Mouse (Mus musculus) liver, embryonic 13.5 days (tissue): ENCODE data around the gene Comt. TPM values are rescaled to one million over a fixed set of nuclear protein-coding genes. Genes with fewer than 3 reads are reported as not detected.

Source experiments
- ATAC-seq: fragments of 200-750 bp; cut with Nextera tagmentation; 2 replicates; pipeline ENCODE4 v1.8.0; 2017; ENCODE audit warnings: low read depth, mild to moderate bottlenecking, moderate number of reproducible peaks, moderate library complexity
- DNase-seq: peaks from one replicate; pipeline ENCODE4 v3.0.0; 2022
- H3K27ac ChIP-seq: fragments of 300-500 bp; sonication (generic); 2 replicates; pipeline ENCODE4 v1.5.1; 2015; ENCODE audit warnings: moderate library complexity, mild to moderate bottlenecking, inconsistent platforms
- H3K27me3 ChIP-seq: fragments of 300-500 bp; sonication (generic); 2 replicates; pipeline ENCODE4 v1.6.1; 2015; ENCODE audit warnings: mild to moderate bottlenecking, inconsistent platforms
- H3K36me3 ChIP-seq: fragments of 300-500 bp; sonication (generic); 2 replicates; pipeline ENCODE4 v1.6.1; 2015; ENCODE audit warnings: mild to moderate bottlenecking, inconsistent platforms
- H3K4me1 ChIP-seq: fragments of 300-500 bp; sonication (generic); replicated peaks from 2 replicates; pipeline ENCODE4 v1.6.1; 2015; ENCODE audit warnings: inconsistent platforms
- H3K4me2 ChIP-seq: fragments of 300-500 bp; sonication (generic); 2 replicates; pipeline ENCODE4 v1.6.1; 2015; ENCODE audit warnings: inconsistent platforms, mild to moderate bottlenecking, moderate library complexity
- H3K4me3 ChIP-seq: fragments of 300-500 bp; sonication (generic); replicated peaks from 2 replicates; pipeline ENCODE4 v1.5.1; 2015; ENCODE audit warnings: mild to moderate bottlenecking, inconsistent platforms
- H3K9ac ChIP-seq: fragments of 300-500 bp; sonication (generic); 2 replicates; pipeline ENCODE4 v1.6.1; 2015; ENCODE audit warnings: mild to moderate bottlenecking, inconsistent platforms
- H3K9me3 ChIP-seq: fragments of 300-500 bp; sonication (generic); replicated peaks from 2 replicates; pipeline ENCODE4 v1.6.1; 2016; ENCODE audit warnings: inconsistent platforms
- WGBS: fragments of 180-500 bp; shearing (Covaris S2); methylation state at CpG from one replicate; pipeline ENCODE4 v1.1.7; 2015; ENCODE audit not compliant: insufficient replicate concordance; 5-methylcytosine and 5-hydroxymethylcytosine counted together
- polyA plus RNA-seq: library from polyadenylated mRNA; unstranded; fragments of >200 nt; fragmentation: Nextera tagmentation; extraction: Ambion mirVana; gene quantifications from 2 replicates; pipeline ENCODE4 v1.2.1, GENCODE M21; 2015

Comt gene
- polyA plus RNA-seq, 1 experiment from 2014 or later: 110 TPM

DNA sequence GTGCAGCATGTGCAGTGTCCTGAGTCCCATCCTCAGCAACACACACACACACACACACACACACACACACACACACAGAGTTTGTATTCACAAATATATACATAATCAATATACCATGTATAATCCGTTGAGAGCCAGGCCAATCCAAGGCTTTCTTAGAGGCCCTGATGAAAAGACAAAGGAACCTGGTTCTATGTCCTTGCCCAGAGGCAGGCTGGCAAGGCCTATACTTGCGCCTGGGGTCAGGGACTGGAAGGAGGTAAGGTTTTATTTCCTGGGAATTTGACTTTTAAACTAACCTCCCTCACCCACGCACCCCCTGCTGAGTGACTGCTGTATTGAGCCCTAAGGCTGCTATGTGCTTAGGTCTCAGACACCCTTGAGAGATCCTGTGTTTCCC lies 6.1 kb downstream of the Comt start:
- H3K4me2 ChIP-seq: peak overlapping the region; percentile 55

DNA sequence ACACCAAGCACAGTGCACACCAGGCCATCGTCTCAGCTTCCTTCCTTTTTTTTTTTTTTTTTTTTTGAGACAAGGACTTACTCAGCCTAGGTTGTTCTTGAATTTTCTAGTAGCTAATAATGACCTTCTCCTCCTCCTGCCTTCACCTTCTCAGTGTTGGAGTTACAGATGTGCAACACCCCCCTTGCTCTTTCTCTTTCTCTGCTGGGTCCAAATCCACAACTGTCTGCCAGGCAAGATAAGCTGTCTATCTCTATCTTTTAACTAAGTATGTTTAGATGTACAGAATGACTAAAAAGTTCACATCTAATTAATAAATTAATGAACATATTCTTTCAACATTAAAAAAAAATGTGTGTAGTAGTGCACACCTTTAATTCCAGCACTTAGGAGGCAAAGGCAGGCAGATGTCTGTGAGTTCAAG lies 7.0 kb downstream of the Comt start:
- DNase-seq (no peak), ATAC-seq (peak; percentile 64)
- H3K9ac ChIP-seq: peak overlapping the region; percentile 65
- 20% methylated on average over 1 of the region's 1 CpGs for WGBS
- H3K27me3 ChIP-seq: no peaks in the 10 kb centered on the region
- H3K9me3 ChIP-seq: no peaks in the 10 kb centered on the region
- peak overlapping the region; percentile 55 for H3K4me2 ChIP-seq
- H3K27ac ChIP-seq: peak overlapping the region; percentile 86
- peaks cover 77% of the 10 kb centered on the region for H3K36me3 ChIP-seq
- peak overlapping the region; percentile 16 for H3K4me3 ChIP-seq
- peaks cover 82% of the 10 kb centered on the region for H3K4me1 ChIP-seq

More for the DNA sequence above, 6.1 kb downstream of the Comt start:
- peaks cover 88% of the 10 kb centered on the region for H3K4me1 ChIP-seq
- ATAC-seq (no peak), DNase-seq (no peak)
- H3K27me3 ChIP-seq: no peaks in the 10 kb centered on the region
- H3K36me3 ChIP-seq: peaks cover 70% of the 10 kb centered on the region
- peak overlapping the region; percentile 86 for H3K27ac ChIP-seq
- no peak overlapping the region for H3K4me3 ChIP-seq
- WGBS: 76% methylated on average over 3 of the region's 3 CpGs
- H3K9ac ChIP-seq: peak overlapping the region; percentile 48; the same call in 1 of the 2 replicates
- H3K9me3 ChIP-seq: no peaks in the 10 kb centered on the region

DNA sequence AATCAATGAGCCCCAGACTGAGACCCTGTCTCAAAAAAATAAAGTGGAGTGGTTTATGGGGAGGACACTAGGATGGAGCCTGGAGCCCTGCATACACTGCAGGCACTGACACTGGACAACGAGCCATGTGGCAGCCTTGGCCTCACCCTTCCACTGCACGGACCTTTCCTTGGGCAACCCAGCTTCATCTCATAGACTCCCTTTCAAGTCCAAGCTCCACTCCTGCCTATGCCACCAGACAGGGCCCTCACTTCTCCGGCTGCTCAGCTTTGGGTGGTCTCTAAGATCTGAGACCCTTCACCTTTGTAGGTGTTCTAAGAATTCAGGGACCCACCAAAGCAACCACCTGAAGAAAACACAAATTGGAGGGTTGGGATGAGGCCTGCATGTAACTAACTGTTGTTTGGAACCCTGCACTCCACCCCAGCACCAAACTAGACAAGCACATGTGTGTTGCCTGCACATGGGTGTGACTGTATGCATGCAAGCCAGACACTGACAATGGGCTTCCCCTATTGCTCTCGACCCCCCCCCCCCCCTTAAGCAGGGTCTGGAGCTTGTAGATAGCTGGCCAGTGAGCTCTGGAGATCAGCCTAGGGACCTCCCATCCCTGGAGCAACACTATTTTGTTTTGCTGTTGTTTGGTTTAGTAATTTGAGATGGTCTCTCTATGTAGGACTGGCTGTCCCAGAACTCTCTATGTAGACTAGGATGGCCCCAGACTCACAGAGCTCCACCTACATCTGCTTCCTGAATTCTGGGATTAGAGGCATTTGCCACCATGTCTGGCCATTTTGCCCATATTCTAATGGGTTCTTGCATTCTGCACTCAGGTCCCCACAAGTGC lies 7.7 kb downstream of the Comt start:
- peak overlapping the region; percentile 65 for H3K9ac ChIP-seq
- H3K36me3 ChIP-seq: peaks cover 78% of the 10 kb centered on the region
- WGBS: 58% methylated on average over 4 of the region's 4 CpGs
- no peak for DNase-seq
- H3K9me3 ChIP-seq: no peaks in the 10 kb centered on the region
- H3K27ac ChIP-seq: peak overlapping the region; percentile 86
- peak; percentile 79 for ATAC-seq
- H3K27me3 ChIP-seq: no peaks in the 10 kb centered on the region
- peak overlapping the region; percentile 55 for H3K4me2 ChIP-seq
- H3K4me3 ChIP-seq: peak overlapping the region; percentile 16
- peaks cover 78% of the 10 kb centered on the region for H3K4me1 ChIP-seq

DNA sequence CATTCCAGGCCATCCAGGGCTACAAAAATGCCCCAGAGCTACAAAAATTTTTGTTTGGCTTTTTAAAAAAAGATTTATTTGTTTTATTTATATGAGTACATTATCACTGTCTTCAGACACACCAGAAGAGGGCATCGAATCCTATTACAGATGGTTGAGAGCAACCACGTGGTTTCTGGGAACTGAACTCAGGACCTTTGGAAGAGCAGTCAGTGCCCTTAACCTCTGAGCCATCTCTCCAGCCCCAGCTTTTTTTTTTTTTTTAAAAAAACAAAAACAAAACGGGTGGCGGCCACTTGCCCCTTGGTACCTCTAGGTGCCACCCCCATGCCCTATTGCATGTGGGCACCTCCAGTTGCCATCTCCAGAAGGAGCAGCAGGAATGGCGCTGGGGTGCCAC lies 9.2 kb downstream of the Comt start:
- no peaks in the 10 kb centered on the region for H3K9me3 ChIP-seq
- WGBS: 83% methylated on average over 5 of the region's 5 CpGs
- H3K4me2 ChIP-seq: no peak overlapping the region
- ATAC-seq (no peak), DNase-seq (no peak)
- H3K36me3 ChIP-seq: peaks cover 79% of the 10 kb centered on the region
- no peak overlapping the region for H3K4me3 ChIP-seq
- peak overlapping the region; percentile 86 for H3K27ac ChIP-seq
- 0 out of 2 replicates have a peak overlapping the region, but pooled peaks have one; percentile 65 for H3K9ac ChIP-seq
- no peaks in the 10 kb centered on the region for H3K27me3 ChIP-seq
- H3K4me1 ChIP-seq: peaks cover 83% of the 10 kb centered on the region

DNA sequence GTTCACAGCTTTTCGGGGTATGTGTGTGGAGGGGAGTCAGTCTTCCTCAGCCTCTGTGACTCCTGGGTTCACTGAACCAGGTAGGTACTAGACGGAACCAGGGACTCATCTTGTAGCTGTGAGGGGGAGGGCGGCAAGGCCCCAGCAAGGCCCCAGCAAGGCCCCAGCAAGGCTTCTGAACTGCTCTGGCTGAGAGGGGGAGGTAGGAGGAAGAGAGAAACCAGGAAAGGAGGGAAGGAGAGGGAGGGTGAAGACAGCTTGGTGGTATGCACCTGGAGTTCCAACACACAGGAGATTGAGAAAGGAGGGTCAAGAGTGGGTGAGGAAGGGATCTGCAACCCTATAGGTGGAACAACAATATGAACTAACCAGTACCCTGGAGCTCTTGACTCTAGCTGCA lies 9.8 kb downstream of the Comt start:
- Histone ChIP-seq H3K27ac (peak overlapping the region; percentile 35; the same call in 1 of the 2 replicates), H3K4me2 (no peak overlapping the region), H3K36me3 (peaks cover 79% of the 10 kb centered on the region), H3K9me3 (no peaks in the 10 kb centered on the region), H3K4me3 (no peak overlapping the region), H3K27me3 (no peaks in the 10 kb centered on the region), H3K4me1 (peaks cover 81% of the 10 kb centered on the region), H3K9ac (no peak overlapping the region)
- DNase-seq (no peak), ATAC-seq (no peak)
- WGBS: 79% methylated on average over 3 of the region's 3 CpGs

DNA sequence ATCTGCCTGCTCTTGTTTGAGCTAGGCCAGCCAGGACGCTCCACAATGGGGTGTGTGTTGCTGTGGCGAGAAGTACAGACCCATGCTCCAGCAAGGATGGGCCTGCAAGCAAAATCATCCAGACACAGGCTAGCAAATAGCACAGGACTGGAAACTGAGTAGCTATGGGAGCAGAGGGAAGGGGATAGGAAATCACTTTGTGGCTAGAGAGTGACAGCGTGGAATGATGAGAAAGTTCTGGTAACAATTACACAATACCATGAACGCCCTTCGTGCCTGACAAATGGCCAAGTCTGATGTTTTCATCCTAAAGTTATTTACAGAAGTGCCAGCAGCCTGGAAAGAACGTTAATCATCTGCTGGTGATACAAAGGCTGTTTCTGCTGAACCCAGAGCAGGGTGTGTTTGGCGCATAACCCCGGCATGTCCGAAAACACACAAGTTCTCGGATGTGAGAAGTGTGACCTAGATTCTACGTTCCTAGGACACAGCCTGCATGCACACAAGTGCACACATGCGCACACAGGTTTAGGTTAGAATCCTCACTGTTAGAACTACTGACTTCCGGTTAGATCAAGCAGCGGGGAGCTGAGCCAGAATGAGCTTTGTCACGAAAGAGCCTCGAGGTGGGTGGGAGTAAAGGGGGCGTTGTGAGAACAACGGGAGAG lies 10.4 kb downstream of the Comt start:
- H3K9ac ChIP-seq: no peak overlapping the region
- DNase-seq (no peak), ATAC-seq (no peak)
- no peaks in the 10 kb centered on the region for H3K9me3 ChIP-seq
- no peak overlapping the region for H3K4me2 ChIP-seq
- H3K27me3 ChIP-seq: no peaks in the 10 kb centered on the region
- H3K27ac ChIP-seq: peak overlapping the region; percentile 35
- no peak overlapping the region for H3K4me3 ChIP-seq
- peaks cover 81% of the 10 kb centered on the region for H3K4me1 ChIP-seq
- 78% methylated on average over 18 of the region's 18 CpGs for WGBS
- peaks cover 80% of the 10 kb centered on the region for H3K36me3 ChIP-seq

DNA sequence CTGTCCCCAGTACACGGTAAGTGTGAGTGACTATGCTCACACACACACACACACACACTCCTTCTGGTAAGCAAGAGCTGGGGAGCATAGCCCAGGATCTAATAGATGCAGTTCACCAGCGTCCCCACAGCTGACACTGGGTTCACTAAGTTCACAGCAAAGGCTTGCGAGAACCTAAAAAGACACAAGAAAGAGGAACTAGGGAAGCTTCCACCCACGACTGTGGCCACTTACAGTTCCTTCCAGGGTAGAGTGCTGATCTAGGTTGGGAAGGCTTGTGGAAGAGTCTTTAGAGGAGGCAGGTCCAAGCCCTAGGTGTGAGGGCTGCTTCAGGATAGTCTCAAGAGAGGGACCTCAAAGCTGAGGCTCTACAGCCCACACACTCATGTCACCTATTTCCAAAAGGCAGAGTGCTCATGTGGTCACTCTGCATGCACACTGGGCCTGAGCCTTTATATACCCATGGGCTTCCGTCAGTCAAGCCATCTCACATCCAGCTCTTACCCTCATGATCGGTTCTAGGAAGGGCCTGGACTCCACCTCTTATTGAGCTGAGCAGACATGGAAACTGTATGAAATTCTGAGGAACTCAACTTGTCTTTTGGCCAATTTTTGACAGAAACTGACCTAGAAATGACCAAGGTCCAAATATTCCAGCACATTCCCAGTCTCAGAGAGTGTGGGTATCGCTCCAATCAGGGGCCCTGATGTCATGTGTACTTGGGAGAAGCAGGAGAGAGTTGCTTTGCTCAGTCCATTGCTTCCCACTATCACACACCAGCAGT lies 13.4 kb downstream of the Comt start:
- 74% methylated on average over 7 of the region's 7 CpGs for WGBS
- Histone ChIP-seq H3K27me3 (no peaks in the 10 kb centered on the region), H3K4me1 (peaks cover 51% of the 10 kb centered on the region), H3K9me3 (no peaks in the 10 kb centered on the region), H3K36me3 (peaks cover 92% of the 10 kb centered on the region), H3K27ac (peak overlapping the region; percentile 49), H3K9ac (no peak overlapping the region), H3K4me3 (no peak overlapping the region), H3K4me2 (no peak overlapping the region)
- no peak for ATAC-seq
- no peak for DNase-seq

DNA sequence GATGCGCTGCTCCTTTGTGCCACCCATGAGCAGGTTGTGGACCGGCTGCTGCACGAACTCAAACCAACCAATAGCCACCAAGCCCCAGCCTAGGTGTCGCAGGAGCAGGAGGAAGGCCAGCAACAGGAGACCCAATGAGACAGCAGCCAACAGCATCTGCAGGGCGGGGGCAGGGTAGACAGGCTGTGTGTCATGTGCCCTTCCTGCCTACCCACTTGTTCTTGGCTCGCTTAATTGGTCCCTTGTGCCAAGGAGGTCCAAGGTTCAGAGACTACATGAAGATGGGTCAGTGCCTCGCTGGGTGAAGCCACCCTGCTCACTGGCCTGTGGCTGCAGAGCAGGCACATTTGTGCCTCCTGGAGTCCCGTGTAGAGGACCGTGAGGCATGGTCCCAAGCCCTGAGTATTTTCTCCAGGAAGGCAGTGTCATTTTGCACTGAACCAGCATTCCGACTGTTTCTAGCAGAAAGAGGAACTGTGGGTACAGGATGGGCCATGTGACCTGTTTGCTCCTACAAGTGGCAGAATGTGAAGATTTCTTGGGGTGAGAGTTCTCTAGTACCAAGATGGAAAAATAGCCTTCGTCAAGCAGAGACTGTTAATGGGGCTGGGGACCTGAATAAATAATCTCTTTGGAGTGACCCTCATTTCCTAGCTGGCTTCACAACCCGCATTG lies 14.7 kb downstream of the Comt start:
- H3K4me1 ChIP-seq: peaks cover 43% of the 10 kb centered on the region
- peaks cover 94% of the 10 kb centered on the region for H3K36me3 ChIP-seq
- H3K27me3 ChIP-seq: no peaks in the 10 kb centered on the region
- no peak overlapping the region for H3K4me2 ChIP-seq
- no peaks in the 10 kb centered on the region for H3K9me3 ChIP-seq
- H3K9ac ChIP-seq: no peak overlapping the region
- ATAC-seq: no peak
- no peak for DNase-seq
- 79% methylated on average over 12 of the region's 12 CpGs for WGBS
- peak overlapping the region; percentile 49; the same call in 1 of the 2 replicates for H3K27ac ChIP-seq
- H3K4me3 ChIP-seq: no peak overlapping the region

DNA sequence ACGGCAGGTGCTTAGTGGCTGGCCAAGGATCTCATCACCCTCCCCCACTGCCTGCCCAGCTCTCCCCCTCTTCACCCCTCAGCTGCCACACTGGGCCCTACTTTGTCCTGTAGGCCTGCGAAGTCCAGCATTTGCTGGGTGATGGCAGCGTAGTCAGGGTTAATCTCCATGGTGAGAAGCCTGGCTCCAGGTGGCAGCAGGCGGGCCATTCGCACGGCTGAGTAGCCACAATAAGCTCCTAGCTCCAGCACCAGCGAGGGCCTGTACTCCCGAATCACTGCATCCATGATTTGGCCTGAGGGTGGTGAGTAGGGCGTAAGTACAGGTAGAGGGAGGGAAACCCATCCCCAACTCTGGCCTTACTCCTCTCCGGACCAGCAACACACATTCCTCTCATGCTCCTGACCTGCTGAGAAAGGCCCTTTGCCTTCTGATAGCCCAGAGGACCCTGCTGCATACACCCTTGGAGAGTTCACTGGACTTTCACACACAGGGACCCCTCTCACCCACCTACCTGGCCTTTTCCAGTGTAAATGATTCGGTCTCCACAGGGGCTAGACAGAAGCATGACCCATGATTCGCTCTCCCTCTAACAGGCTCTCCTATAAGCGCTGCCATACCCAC lies 15.5 kb downstream of the Comt start:
- Histone ChIP-seq H3K4me3 (no peak overlapping the region), H3K9ac (no peak overlapping the region), H3K36me3 (peaks cover 88% of the 10 kb centered on the region), H3K9me3 (no peaks in the 10 kb centered on the region), H3K27ac (no peak overlapping the region), H3K4me1 (peaks cover 40% of the 10 kb centered on the region), H3K27me3 (no peaks in the 10 kb centered on the region), H3K4me2 (no peak overlapping the region)
- ATAC-seq (no peak), DNase-seq (no peak)
- WGBS: 91% methylated on average over 13 of the region's 13 CpGs

DNA sequence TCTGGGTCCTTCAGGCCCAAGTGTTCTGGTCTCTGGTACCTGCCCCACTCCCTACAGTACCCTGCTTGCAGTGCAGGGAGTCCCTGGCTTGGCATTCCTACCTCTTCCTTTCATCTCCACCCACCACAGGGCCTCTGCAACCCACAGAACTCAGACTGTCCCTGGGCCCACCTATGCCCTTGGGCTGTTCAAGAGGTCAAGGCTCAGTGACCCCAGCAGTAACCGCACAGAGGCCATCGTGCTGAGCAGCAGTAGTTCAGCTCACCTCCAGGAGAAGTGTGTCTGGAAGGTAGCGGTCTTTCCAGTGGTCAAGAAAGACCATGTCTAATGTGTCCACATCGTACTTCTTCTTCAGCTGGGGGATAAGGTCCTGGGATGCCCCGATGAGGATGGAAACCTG lies 16.2 kb downstream of the Comt start:
- Histone ChIP-seq H3K27me3 (no peaks in the 10 kb centered on the region), H3K4me2 (no peak overlapping the region), H3K36me3 (peaks cover 84% of the 10 kb centered on the region), H3K9me3 (no peaks in the 10 kb centered on the region), H3K9ac (peak overlapping the region; percentile 2; the same call in 1 of the 2 replicates), H3K27ac (no peak overlapping the region), H3K4me3 (no peak overlapping the region), H3K4me1 (peaks cover 40% of the 10 kb centered on the region)
- DNase-seq (no peak), ATAC-seq (no peak)
- 86% methylated on average over 5 of the region's 5 CpGs for WGBS
